Mouse (Mus musculus) embryonic facial prominence, embryonic 13.5 days (tissue): ENCODE data around the gene Ndst4. TPM values are rescaled to one million over a fixed set of nuclear protein-coding genes. Genes with fewer than 3 reads are reported as not detected.

Experiments
- ATAC-seq: fragments of 200-750 bp; cut with Nextera tagmentation; 2 replicates; pipeline ENCODE4 v1.8.0; 2017; ENCODE audit warnings: low read depth; ENCODE audit not compliant: insufficient number of reproducible peaks, insufficient read depth, low FRiP score, low TSS enrichment
- H3K27ac ChIP-seq: fragments of 300-500 bp; sonication (generic); 2 replicates; pipeline ENCODE4 v1.5.1; 2015; ENCODE audit warnings: moderate library complexity, mild to moderate bottlenecking, inconsistent platforms
- H3K27me3 ChIP-seq: fragments of 300-500 bp; sonication (generic); 2 replicates; pipeline ENCODE4 v1.6.1; 2015; ENCODE audit warnings: mild to moderate bottlenecking, inconsistent platforms
- H3K36me3 ChIP-seq: fragments of 300-500 bp; sonication (generic); 2 replicates; pipeline ENCODE4 v1.6.1; 2015; ENCODE audit warnings: mild to moderate bottlenecking, inconsistent platforms
- H3K4me1 ChIP-seq: fragments of 300-500 bp; sonication (generic); 2 replicates; pipeline ENCODE4 v1.6.1; 2015; ENCODE audit warnings: inconsistent platforms
- H3K4me2 ChIP-seq: fragments of 300-500 bp; sonication (generic); 2 replicates; pipeline ENCODE4 v1.6.1; 2015; ENCODE audit warnings: moderate library complexity, mild to moderate bottlenecking, inconsistent platforms
- H3K4me3 ChIP-seq: fragments of 300-500 bp; sonication (generic); 2 replicates; pipeline ENCODE4 v1.5.1; 2015; ENCODE audit warnings: mild to moderate bottlenecking, inconsistent platforms
- H3K9ac ChIP-seq: fragments of 300-500 bp; sonication (generic); 2 replicates; pipeline ENCODE4 v1.6.1; 2015; ENCODE audit warnings: mild to moderate bottlenecking, inconsistent platforms
- H3K9me3 ChIP-seq: fragments of 300-500 bp; sonication (generic); 2 replicates; pipeline ENCODE4 v1.6.1; 2016; ENCODE audit warnings: inconsistent platforms
- WGBS: fragments of 180-500 bp; shearing (Covaris S2); methylation state at CpG from one replicate; pipeline ENCODE4 v1.1.7; 2015; ENCODE audit warnings: mixed read lengths; 5-methylcytosine and 5-hydroxymethylcytosine counted together
- polyA plus RNA-seq: library from polyadenylated mRNA; unstranded; fragments of >200 nt; fragmentation: Nextera tagmentation; extraction: Ambion mirVana; gene quantifications from 2 replicates; pipeline ENCODE4 v1.2.1, GENCODE M21; 2015

Gene Ndst4
- polyA plus RNA-seq, 1 experiment from 2014 or later: 0.11 TPM

GRCm38 (mm10) chr3:125660884-125661532 lies 257.1 kb downstream of the Ndst4 start:
- no peak overlapping the region for H3K9ac ChIP-seq
- H3K36me3 ChIP-seq: no peaks in the 10 kb centered on the region
- H3K27ac ChIP-seq: no peak overlapping the region
- H3K4me1 ChIP-seq: no peaks in the 10 kb centered on the region
- ATAC-seq: no peak
- H3K4me2 ChIP-seq: no peak overlapping the region
- H3K9me3 ChIP-seq: no peaks in the 10 kb centered on the region
- H3K27me3 ChIP-seq: no peaks in the 10 kb centered on the region
- no peak overlapping the region for H3K4me3 ChIP-seq
- 54% methylated on average over 2 of the region's 2 CpGs for WGBS

- Histone ChIP-seq H3K9me3 (no peaks in the 10 kb centered on the region), H3K4me3 (no peak overlapping the region), H3K27me3 (no peaks in the 10 kb centered on the region), H3K9ac (no peak overlapping the region), H3K27ac (no peak overlapping the region), H3K4me1 (peaks cover 3% of the 10 kb centered on the region; the same call in 1 of the 2 replicates), H3K4me2 (no peak overlapping the region), H3K36me3 (no peaks in the 10 kb centered on the region)
- ATAC-seq: no peak
- WGBS: 42% methylated on average over 9 of the region's 9 CpGs
These were observed 270.3 kb downstream of the Ndst4 start for GRCm38 (mm10) chr3:125673997-125674794.

- WGBS: 74% methylated on average over 6 of the region's 6 CpGs
- no peak for ATAC-seq
- peaks cover 3% of the 10 kb centered on the region; the same call in 1 of the 2 replicates for H3K4me1 ChIP-seq
- H3K4me2 ChIP-seq: no peak overlapping the region
- no peaks in the 10 kb centered on the region for H3K9me3 ChIP-seq
- H3K4me3 ChIP-seq: no peak overlapping the region
- H3K9ac ChIP-seq: no peak overlapping the region
- H3K36me3 ChIP-seq: no peaks in the 10 kb centered on the region
- no peak overlapping the region for H3K27ac ChIP-seq
- no peaks in the 10 kb centered on the region for H3K27me3 ChIP-seq
These were observed 271.5 kb downstream of the Ndst4 start for GRCm38 (mm10) chr3:125675211-125675896.

- peak; percentile 79; the same call in 1 of the 2 replicates for ATAC-seq
- Histone ChIP-seq H3K9me3 (no peaks in the 10 kb centered on the region), H3K9ac (no peak overlapping the region), H3K4me3 (peak overlapping the region; percentile 23), H3K4me1 (peaks cover 3% of the 10 kb centered on the region; the same call in 1 of the 2 replicates), H3K27ac (peak overlapping the region; percentile 55; the same call in 1 of the 2 replicates), H3K27me3 (no peaks in the 10 kb centered on the region), H3K4me2 (peak overlapping the region; percentile 44), H3K36me3 (no peaks in the 10 kb centered on the region)
- WGBS: 46% methylated on average over 9 of the region's 9 CpGs
These were observed 275.0 kb downstream of the Ndst4 start for GRCm38 (mm10) chr3:125678924-125679323.

GRCm38 (mm10) chr3:125683460-125684230 lies 279.8 kb downstream of the Ndst4 start:
- H3K9ac ChIP-seq: no peak overlapping the region
- no peaks in the 10 kb centered on the region for H3K27me3 ChIP-seq
- no peaks in the 10 kb centered on the region for H3K9me3 ChIP-seq
- H3K36me3 ChIP-seq: no peaks in the 10 kb centered on the region
- no peak overlapping the region for H3K4me3 ChIP-seq
- no peak overlapping the region for H3K27ac ChIP-seq
- WGBS: 67% methylated on average over 8 of the region's 8 CpGs
- no peak for ATAC-seq
- peaks cover 3% of the 10 kb centered on the region; the same call in 1 of the 2 replicates for H3K4me1 ChIP-seq
- no peak overlapping the region for H3K4me2 ChIP-seq

- Histone ChIP-seq H3K4me1 (no peaks in the 10 kb centered on the region), H3K9me3 (no peaks in the 10 kb centered on the region), H3K27me3 (no peaks in the 10 kb centered on the region), H3K4me2 (no peak overlapping the region), H3K27ac (no peak overlapping the region), H3K9ac (no peak overlapping the region), H3K4me3 (no peak overlapping the region), H3K36me3 (no peaks in the 10 kb centered on the region)
- 89% methylated on average over 1 of the region's 1 CpGs for WGBS
- ATAC-seq: no peak
These were observed 280.7 kb downstream of the Ndst4 start for GRCm38 (mm10) chr3:125684583-125684982.

GRCm38 (mm10) chr3:125687601-125688000 lies 283.7 kb downstream of the Ndst4 start:
- H3K27me3 ChIP-seq: no peaks in the 10 kb centered on the region
- WGBS: 57% methylated on average over 2 of the region's 2 CpGs
- H3K9ac ChIP-seq: no peak overlapping the region
- no peaks in the 10 kb centered on the region for H3K9me3 ChIP-seq
- no peak overlapping the region for H3K27ac ChIP-seq
- no peak overlapping the region for H3K4me3 ChIP-seq
- no peak overlapping the region for H3K4me2 ChIP-seq
- no peak for ATAC-seq
- H3K36me3 ChIP-seq: no peaks in the 10 kb centered on the region
- no peaks in the 10 kb centered on the region for H3K4me1 ChIP-seq

- H3K4me2 ChIP-seq: no peak overlapping the region
- H3K36me3 ChIP-seq: no peaks in the 10 kb centered on the region
- H3K27ac ChIP-seq: no peak overlapping the region
- no peaks in the 10 kb centered on the region for H3K4me1 ChIP-seq
- 80% methylated on average over 1 of the region's 1 CpGs for WGBS
- H3K4me3 ChIP-seq: no peak overlapping the region
- no peak for ATAC-seq
- no peaks in the 10 kb centered on the region for H3K27me3 ChIP-seq
- no peak overlapping the region for H3K9ac ChIP-seq
- no peaks in the 10 kb centered on the region for H3K9me3 ChIP-seq
These were observed 287.1 kb downstream of the Ndst4 start for GRCm38 (mm10) chr3:125690948-125691347.

GRCm38 (mm10) chr3:125722953-125723352 lies 319.1 kb downstream of the Ndst4 start:
- H3K9ac ChIP-seq: no peak overlapping the region
- H3K36me3 ChIP-seq: no peaks in the 10 kb centered on the region
- 62% methylated on average over 2 of the region's 2 CpGs for WGBS
- H3K4me2 ChIP-seq: no peak overlapping the region
- no peak overlapping the region for H3K27ac ChIP-seq
- no peaks in the 10 kb centered on the region for H3K27me3 ChIP-seq
- no peaks in the 10 kb centered on the region for H3K9me3 ChIP-seq
- no peak overlapping the region for H3K4me3 ChIP-seq
- H3K4me1 ChIP-seq: peaks cover 7% of the 10 kb centered on the region; the same call in 1 of the 2 replicates
- no peak for ATAC-seq

GRCm38 (mm10) chr3:125734945-125735344 lies 331.1 kb downstream of the Ndst4 start:
- ATAC-seq: no peak
- Histone ChIP-seq H3K4me2 (no peak overlapping the region), H3K9me3 (no peaks in the 10 kb centered on the region), H3K27ac (no peak overlapping the region), H3K36me3 (no peaks in the 10 kb centered on the region), H3K4me3 (no peak overlapping the region), H3K27me3 (no peaks in the 10 kb centered on the region), H3K9ac (no peak overlapping the region), H3K4me1 (no peaks in the 10 kb centered on the region)
- 67% methylated on average over 2 of the region's 2 CpGs for WGBS

GRCm38 (mm10) chr3:125744468-125745141 lies 340.7 kb downstream of the Ndst4 start:
- H3K36me3 ChIP-seq: no peaks in the 10 kb centered on the region
- H3K27me3 ChIP-seq: no peaks in the 10 kb centered on the region
- no peaks in the 10 kb centered on the region for H3K4me1 ChIP-seq
- H3K9ac ChIP-seq: no peak overlapping the region
- no peak overlapping the region for H3K4me3 ChIP-seq
- no peak overlapping the region for H3K27ac ChIP-seq
- 64% methylated on average over 3 of the region's 3 CpGs for WGBS
- ATAC-seq: no peak
- no peak overlapping the region for H3K4me2 ChIP-seq
- H3K9me3 ChIP-seq: no peaks in the 10 kb centered on the region
